Mouse (Mus musculus) stomach, postnatal 0 days (tissue): ENCODE measurements at regions not wholly inside any gene's neighbourhood (a gene's known extent, or its start where the extent isn't known, plus 50 kb on each side); places are given as distances from the start of the nearest gene placed in this dataset.

Source experiments
- CTCF ChIP-seq: IDR thresholded peaks from 2 replicates; pipeline ENCODE4 v1.5.1; 2016; ENCODE audit warnings: antibody characterized with exemption, low read depth, mild to moderate bottlenecking, moderate library complexity
- EP300 ChIP-seq: optimal IDR thresholded peaks from 2 replicates; pipeline ENCODE3; 2016; ENCODE audit warnings: antibody characterized with exemption

DNA sequence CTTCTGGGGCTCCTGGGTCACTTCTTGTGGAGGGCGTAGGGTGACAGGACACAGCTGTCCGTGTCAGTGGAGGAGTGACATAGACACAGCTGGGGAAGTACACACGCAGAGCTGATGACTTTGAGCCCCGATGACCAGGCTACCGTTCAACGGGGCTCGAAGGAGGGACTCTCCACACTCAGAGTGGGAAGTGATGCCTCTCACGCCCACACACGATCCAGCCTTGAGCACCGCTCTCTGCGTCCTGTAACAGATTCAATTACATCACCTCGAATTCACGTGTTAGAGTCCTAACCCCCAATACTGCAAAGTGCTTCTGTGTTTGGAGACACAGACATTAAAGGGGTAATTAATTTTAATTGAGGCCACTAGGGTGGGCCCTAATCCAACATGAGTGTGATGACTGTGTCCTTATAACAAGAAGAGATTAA lies 101.4 kb upstream of the Sdk2 start:
- no peak for TF ChIP-seq CTCF
- TF ChIP-seq EP300: no peak
